Mouse (Mus musculus) heart, embryonic 15.5 days (tissue): ENCODE results near the gene Dip2c. TPM values are rescaled to one million over a fixed set of nuclear protein-coding genes. Genes with fewer than 3 reads are reported as not detected.

ENCODE experiments used
- ATAC-seq: fragments of 200-750 bp; cut with Nextera tagmentation; replicated peaks from 2 replicates; pipeline ENCODE4 v1.8.0; 2017; ENCODE audit warnings: low read depth, moderate TSS enrichment; ENCODE audit not compliant: insufficient number of reproducible peaks, insufficient read depth, low FRiP score
- H3K27ac ChIP-seq: fragments of 300-500 bp; sonication (generic); 2 replicates; pipeline ENCODE4 v1.5.1; 2015; ENCODE audit warnings: mild to moderate bottlenecking, inconsistent platforms
- H3K27me3 ChIP-seq: fragments of 300-500 bp; sonication (generic); 2 replicates; pipeline ENCODE4 v1.6.1; 2015; ENCODE audit warnings: inconsistent platforms
- H3K36me3 ChIP-seq: fragments of 300-500 bp; sonication (generic); 2 replicates; pipeline ENCODE4 v1.6.1; 2015; ENCODE audit warnings: mild to moderate bottlenecking, inconsistent platforms
- H3K4me1 ChIP-seq: fragments of 300-500 bp; sonication (generic); replicated peaks from 2 replicates; pipeline ENCODE4 v1.6.1; 2015; ENCODE audit warnings: inconsistent platforms
- H3K4me2 ChIP-seq: fragments of 300-500 bp; sonication (generic); 2 replicates; pipeline ENCODE4 v1.6.1; 2015; ENCODE audit warnings: inconsistent platforms, mild to moderate bottlenecking, moderate library complexity
- H3K4me3 ChIP-seq: fragments of 300-500 bp; sonication (generic); 2 replicates; pipeline ENCODE4 v1.5.1; 2015; ENCODE audit warnings: mild to moderate bottlenecking, inconsistent platforms
- H3K9ac ChIP-seq: fragments of 300-500 bp; sonication (generic); 2 replicates; pipeline ENCODE4 v1.6.1; 2015; ENCODE audit warnings: mild to moderate bottlenecking, inconsistent platforms
- H3K9me3 ChIP-seq: fragments of 300-500 bp; sonication (generic); replicated peaks from 2 replicates; pipeline ENCODE4 v1.6.1; 2016; ENCODE audit warnings: inconsistent platforms
- WGBS: fragments of 180-500 bp; shearing (Covaris S2); methylation state at CpG from one replicate; pipeline ENCODE4 v1.1.7; 2015; ENCODE audit warnings: mixed read lengths; 5-methylcytosine and 5-hydroxymethylcytosine counted together
- polyA plus RNA-seq: library from polyadenylated mRNA; unstranded; fragments of >200 nt; fragmentation: Nextera tagmentation; extraction: Ambion mirVana; gene quantifications from 2 replicates; pipeline ENCODE4 v1.2.1, GENCODE M21; 2015

Gene Dip2c
- polyA plus RNA-seq: 6.3 and 6.4 TPM in 2 replicates

DNA sequence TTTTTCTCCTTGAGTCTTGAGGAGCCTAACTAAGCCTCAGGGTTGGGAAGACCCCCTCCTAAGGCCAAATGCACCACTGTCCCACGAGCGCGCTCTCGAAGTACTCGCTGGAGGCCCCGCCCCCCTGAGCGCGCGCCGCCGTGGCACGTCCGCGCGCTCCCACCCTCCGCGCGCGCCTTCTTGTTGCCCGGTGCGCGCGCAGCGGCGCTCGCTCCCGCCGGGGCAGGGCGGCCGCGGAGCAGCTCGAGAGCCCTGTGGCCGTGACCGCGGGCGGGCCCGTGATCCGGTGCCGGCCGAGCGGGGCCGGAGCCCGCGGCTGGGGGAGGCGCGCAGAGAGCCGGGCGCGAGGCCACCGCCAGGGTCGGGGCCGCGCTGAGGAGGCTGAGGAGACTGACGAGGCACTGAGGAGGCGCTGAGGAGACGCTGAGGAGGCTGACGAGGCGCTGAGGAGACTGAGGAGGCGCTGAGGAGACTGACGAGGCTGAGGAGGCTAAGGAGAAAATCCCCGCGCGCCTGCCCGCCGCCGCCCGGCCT is at the start of gene Dip2c:
TSS of gene Dip2c (plus strand) at position 207 of the 534 bp plus-strand sequence.
- WGBS: under 1% methylated on average over 57 of the region's 67 CpGs
- peaks cover 23% of the 10 kb centered on the region for H3K4me1 ChIP-seq
- H3K27ac ChIP-seq: peak within 1 kb of the TSS; percentile 95
- no peaks in the 10 kb centered on the region for H3K27me3 ChIP-seq
- H3K36me3 ChIP-seq: no peaks in the 10 kb centered on the region
- peak within 1 kb of the TSS; percentile 86 for H3K4me2 ChIP-seq
- peak; percentile 89 for ATAC-seq
- peak within 1 kb of the TSS; percentile 98 for H3K9ac ChIP-seq
- H3K4me3 ChIP-seq: peak within 1 kb of the TSS; percentile 100
- no peaks in the 10 kb centered on the region for H3K9me3 ChIP-seq

DNA sequence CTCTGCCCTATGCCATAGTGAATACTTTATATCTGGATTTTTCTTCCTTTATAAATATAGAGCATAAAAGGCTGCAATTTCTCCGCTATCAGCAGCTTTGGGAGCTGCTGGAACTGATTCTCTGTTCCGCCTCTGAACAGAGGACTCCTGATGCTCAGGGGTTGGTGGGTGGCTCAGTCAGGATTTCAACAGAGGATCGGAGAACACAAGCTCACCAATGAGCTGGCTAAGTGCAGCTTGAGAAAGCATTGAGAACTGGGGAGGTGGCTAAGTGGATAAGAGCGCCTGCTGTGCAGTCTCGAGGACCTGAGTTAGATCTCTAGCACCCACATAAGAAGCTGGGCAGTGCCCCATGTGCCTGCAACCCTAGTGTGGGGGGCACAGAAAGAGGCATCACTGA is 49.2 kb upstream of the Dip2c start:
- no peaks in the 10 kb centered on the region for H3K9me3 ChIP-seq
- no peaks in the 10 kb centered on the region for H3K4me1 ChIP-seq
- H3K36me3 ChIP-seq: no peaks in the 10 kb centered on the region
- H3K4me2 ChIP-seq: no peak overlapping the region
- no peak overlapping the region for H3K4me3 ChIP-seq
- WGBS: 76% methylated on average over 5 of the region's 5 CpGs
- H3K9ac ChIP-seq: no peak overlapping the region
- no peak overlapping the region for H3K27ac ChIP-seq
- H3K27me3 ChIP-seq: no peaks in the 10 kb centered on the region
- no peak for ATAC-seq

DNA sequence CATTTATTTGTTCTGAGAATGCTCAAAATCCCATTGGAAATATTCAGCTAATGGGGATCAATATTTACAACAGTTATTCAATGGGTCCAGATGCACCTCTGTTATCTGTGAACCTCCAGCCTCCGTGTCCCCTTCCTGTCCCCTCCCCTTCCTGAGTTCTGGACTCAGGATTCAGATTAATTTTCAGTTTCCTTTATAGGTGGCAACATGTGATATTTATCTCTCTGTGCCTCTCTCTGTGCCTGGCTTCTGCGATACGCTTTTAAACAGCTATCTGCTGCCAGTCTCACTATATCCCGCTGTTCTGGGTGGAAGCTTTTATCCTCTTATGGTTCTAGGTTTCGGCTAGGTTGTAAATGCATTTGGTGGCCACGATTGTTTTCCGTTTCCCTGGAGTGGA is 38.8 kb upstream of the Dip2c start:
- Histone ChIP-seq H3K9me3 (no peaks in the 10 kb centered on the region), H3K9ac (no peak overlapping the region), H3K27ac (no peak overlapping the region), H3K36me3 (no peaks in the 10 kb centered on the region), H3K27me3 (no peaks in the 10 kb centered on the region), H3K4me1 (no peaks in the 10 kb centered on the region), H3K4me3 (no peak overlapping the region), H3K4me2 (no peak overlapping the region)
- WGBS: 66% methylated on average over 7 of the region's 7 CpGs
- no peak for ATAC-seq

DNA sequence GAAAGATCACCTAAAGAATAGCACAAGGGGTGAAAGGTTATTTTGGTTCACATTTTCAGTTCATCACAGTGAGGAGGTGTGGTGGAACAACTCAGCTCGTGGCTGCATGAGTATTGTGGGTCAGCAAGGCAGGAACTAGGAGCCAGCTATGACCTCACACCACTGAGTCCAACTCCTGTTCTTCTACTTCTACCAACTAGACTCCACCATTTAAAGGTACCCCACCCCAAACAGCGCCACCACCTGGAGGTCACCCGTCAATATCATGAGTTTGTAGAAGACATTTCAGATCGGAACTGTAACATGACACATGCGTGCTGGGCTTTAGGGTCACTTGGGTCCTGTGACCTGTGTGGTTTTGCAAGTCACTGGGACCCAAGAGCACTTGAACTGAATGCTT is 37.2 kb upstream of the Dip2c start:
- Histone ChIP-seq H3K27ac (no peak overlapping the region), H3K36me3 (no peaks in the 10 kb centered on the region), H3K27me3 (no peaks in the 10 kb centered on the region), H3K4me2 (no peak overlapping the region), H3K9ac (no peak overlapping the region), H3K9me3 (no peaks in the 10 kb centered on the region), H3K4me3 (no peak overlapping the region), H3K4me1 (no peaks in the 10 kb centered on the region)
- 83% methylated on average over 5 of the region's 5 CpGs for WGBS
- ATAC-seq: no peak

DNA sequence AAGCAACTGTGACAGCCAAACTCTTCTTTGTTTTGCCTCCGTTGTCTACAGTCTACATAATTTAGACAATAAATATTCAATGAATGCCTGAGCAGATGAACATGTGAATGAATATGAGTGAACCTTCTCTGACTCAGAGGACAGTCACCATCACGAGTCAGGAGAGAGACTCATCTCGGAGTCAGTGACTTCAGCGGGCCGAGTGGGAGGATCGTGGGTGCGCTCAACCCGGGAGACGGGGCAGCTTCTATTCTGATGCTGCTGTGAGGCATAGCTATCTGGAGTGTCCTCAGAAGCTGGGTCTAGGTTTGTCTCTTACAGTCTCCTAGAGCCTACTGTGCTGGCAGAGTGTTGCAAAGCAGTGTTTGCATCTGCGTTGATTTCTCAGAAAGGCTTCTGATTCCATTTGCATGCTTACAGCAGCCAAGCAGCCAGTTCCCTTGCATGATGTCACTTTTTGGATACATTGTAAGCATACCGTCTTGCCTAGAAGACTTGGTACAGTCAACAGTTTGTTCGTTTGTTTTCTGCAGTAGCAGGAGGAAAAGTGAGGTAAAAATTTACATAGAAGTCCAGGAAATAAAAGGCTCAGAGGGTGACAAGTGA is 36.6 kb upstream of the Dip2c start:
- H3K27me3 ChIP-seq: no peaks in the 10 kb centered on the region
- H3K4me3 ChIP-seq: no peak overlapping the region
- no peaks in the 10 kb centered on the region for H3K4me1 ChIP-seq
- H3K27ac ChIP-seq: no peak overlapping the region
- H3K36me3 ChIP-seq: no peaks in the 10 kb centered on the region
- no peak for ATAC-seq
- WGBS: 83% methylated on average over 12 of the region's 12 CpGs
- H3K9me3 ChIP-seq: no peaks in the 10 kb centered on the region
- H3K9ac ChIP-seq: no peak overlapping the region
- no peak overlapping the region for H3K4me2 ChIP-seq

GRCm38 (mm10) chr13:9261748-9262147 is 14.6 kb upstream of the Dip2c start:
- Histone ChIP-seq H3K4me3 (no peak overlapping the region), H3K9me3 (no peaks in the 10 kb centered on the region), H3K9ac (no peak overlapping the region), H3K27ac (no peak overlapping the region), H3K36me3 (no peaks in the 10 kb centered on the region), H3K4me1 (no peaks in the 10 kb centered on the region), H3K4me2 (no peak overlapping the region), H3K27me3 (no peaks in the 10 kb centered on the region)
- ATAC-seq: no peak
- 59% methylated on average over 4 of the region's 4 CpGs for WGBS

GRCm38 (mm10) chr13:9265516-9265915 is 10.8 kb upstream of the Dip2c start:
- Histone ChIP-seq H3K4me1 (no peaks in the 10 kb centered on the region), H3K4me2 (no peak overlapping the region), H3K4me3 (no peak overlapping the region)

DNA sequence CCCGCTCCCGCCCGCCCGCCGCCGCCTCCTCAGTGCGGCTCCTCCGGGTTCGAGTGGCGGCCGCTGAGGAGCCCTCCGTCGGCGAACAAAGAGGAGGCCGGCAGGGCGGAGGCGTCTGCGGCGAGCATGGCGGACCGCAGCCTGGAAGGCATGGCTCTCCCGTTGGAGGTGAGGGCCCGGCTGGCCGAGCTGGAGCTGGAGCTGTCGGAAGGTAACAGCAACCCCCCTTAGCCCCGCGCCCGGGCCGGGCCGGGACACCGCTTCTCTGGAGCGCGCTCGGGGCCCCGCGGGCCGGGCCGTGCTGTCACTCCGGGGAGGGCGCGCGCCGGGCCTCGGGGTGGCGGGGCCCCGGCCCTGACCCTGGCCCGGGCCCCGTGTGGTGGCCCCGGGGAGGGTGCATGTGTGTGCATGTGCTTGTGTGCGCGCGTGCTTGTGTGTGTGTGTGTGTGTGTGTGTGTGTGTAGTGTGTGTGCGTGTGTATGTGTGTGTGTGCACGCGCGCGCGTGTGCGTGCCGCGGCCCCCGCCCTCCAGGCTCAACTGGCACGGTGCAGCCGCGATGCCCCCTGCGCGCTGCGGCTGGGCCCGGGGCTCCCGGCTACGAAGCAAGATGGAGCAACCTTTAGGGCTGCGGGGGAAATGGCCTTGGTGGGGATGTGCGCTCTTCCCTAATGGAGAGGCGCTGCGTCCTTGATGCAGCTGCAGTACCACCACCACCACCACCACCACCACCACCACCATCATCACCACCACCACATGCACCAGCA is 710 bp downstream of the Dip2c start:
- Histone ChIP-seq H3K27me3 (no peaks in the 10 kb centered on the region), H3K36me3 (no peaks in the 10 kb centered on the region), H3K4me2 (peak overlapping the region; percentile 86), H3K9ac (peak overlapping the region; percentile 98), H3K4me1 (peaks cover 23% of the 10 kb centered on the region), H3K9me3 (no peaks in the 10 kb centered on the region), H3K27ac (peak overlapping the region; percentile 95), H3K4me3 (peak overlapping the region; percentile 100)
- under 1% methylated on average over 65 of the region's 75 CpGs for WGBS
- peak; percentile 71 for ATAC-seq

More at GRCm38 (mm10) chr13:9265516-9265915, 10.8 kb upstream of the Dip2c start:
- WGBS: 78% methylated on average over 5 of the region's 5 CpGs
- H3K9ac ChIP-seq: no peak overlapping the region
- H3K27ac ChIP-seq: no peak overlapping the region
- H3K27me3 ChIP-seq: no peaks in the 10 kb centered on the region
- no peak for ATAC-seq
- H3K36me3 ChIP-seq: no peaks in the 10 kb centered on the region
- no peaks in the 10 kb centered on the region for H3K9me3 ChIP-seq

GRCm38 (mm10) chr13:9277621-9277960 is 1.3 kb downstream of the Dip2c start:
- Histone ChIP-seq H3K9me3 (no peaks in the 10 kb centered on the region), H3K27ac (peak overlapping the region; percentile 95), H3K27me3 (no peaks in the 10 kb centered on the region), H3K36me3 (no peaks in the 10 kb centered on the region), H3K4me1 (peaks cover 23% of the 10 kb centered on the region), H3K4me2 (peak overlapping the region; percentile 86), H3K9ac (peak overlapping the region; percentile 98), H3K4me3 (peak overlapping the region; percentile 100)
- ATAC-seq: no peak
- 4% methylated on average over 15 of the region's 15 CpGs for WGBS

GRCm38 (mm10) chr13:9278636-9279035 is 2.3 kb downstream of the Dip2c start:
- Histone ChIP-seq H3K27me3 (no peaks in the 10 kb centered on the region), H3K9ac (no peak overlapping the region), H3K36me3 (no peaks in the 10 kb centered on the region), H3K9me3 (no peaks in the 10 kb centered on the region), H3K27ac (no peak overlapping the region), H3K4me2 (peak overlapping the region; percentile 86), H3K4me1 (peaks cover 23% of the 10 kb centered on the region), H3K4me3 (peak overlapping the region; percentile 100; the same call in 1 of the 2 replicates)
- no peak for ATAC-seq
- WGBS: 67% methylated on average over 5 of the region's 5 CpGs

DNA sequence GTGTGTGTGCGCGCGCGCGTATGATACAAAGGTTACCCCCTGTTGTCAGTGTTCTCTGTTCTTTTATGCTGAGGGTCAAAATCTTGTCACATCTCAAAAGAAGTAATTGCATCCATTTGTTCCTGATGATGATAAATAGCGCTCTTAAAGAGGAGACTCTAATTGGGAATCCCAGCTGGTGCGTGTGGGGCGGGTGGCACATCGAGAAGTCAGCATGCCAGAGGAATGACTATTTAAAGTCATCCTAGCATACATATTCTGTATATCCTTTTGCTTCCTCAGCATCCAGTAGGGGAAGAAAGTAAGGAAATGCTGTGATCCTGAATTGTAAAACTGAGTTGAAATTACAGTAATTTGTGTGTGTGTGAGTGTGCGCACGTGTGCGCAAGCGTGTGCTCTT is 6.7 kb downstream of the Dip2c start:
- Histone ChIP-seq H3K4me3 (no peak overlapping the region), H3K9ac (no peak overlapping the region), H3K27me3 (no peaks in the 10 kb centered on the region), H3K4me1 (peaks cover 14% of the 10 kb centered on the region), H3K4me2 (no peak overlapping the region), H3K9me3 (no peaks in the 10 kb centered on the region), H3K27ac (no peak overlapping the region), H3K36me3 (no peaks in the 10 kb centered on the region)
- ATAC-seq: no peak
- WGBS: 89% methylated on average over 13 of the region's 13 CpGs
